Mouse (Mus musculus) cortical plate, adult 2 months (tissue): ENCODE results near the gene Anks1.

Experiments
- CTCF ChIP-seq: fragments of 200-500 bp; IDR thresholded peaks from 2 replicates; pipeline ENCODE4 v1.5.1; 2011; ENCODE audit warnings: mild to moderate bottlenecking, control low read depth, low read length; ENCODE audit not compliant: insufficient read depth; ENCODE audit errors: extremely low read depth
- POLR2A ChIP-seq: fragments of 200-500 bp; IDR thresholded peaks from 2 replicates; pipeline ENCODE4 v1.6.1; 2011; ENCODE audit warnings: mild to moderate bottlenecking, low read length, control low read depth; ENCODE audit not compliant: insufficient read depth; ENCODE audit errors: extremely low read depth

- TF ChIP-seq CTCF (no peak), POLR2A (no peak)
Measured at GRCm38 (mm10) chr17:27994001-27994944, 85.2 kb downstream of the Anks1 start.
